Mouse (Mus musculus) adrenal gland, adult (tissue): Measurements from ENCODE around the gene Jph3.

ENCODE experiments used
- DNase-seq, 2 experiments: peaks; one replicate each; pipeline ENCODE4 v3.0.0; 2022 to 2023; ENCODE audit warnings: low spot score in 1 of 2; ENCODE audit not compliant: inconsistent age in 2 of 2

The Jph3 gene

GRCm38 (mm10) chr8:121729754-121730153 is 331 bp downstream of the Jph3 start:
- DNase-seq, result no peak

GRCm38 (mm10) chr8:121730170-121730569 is 747 bp downstream of the Jph3 start:
- no peak for DNase-seq

GRCm38 (mm10) chr8:121730646-121731045 is 1.2 kb downstream of the Jph3 start:
- no peak for DNase-seq

GRCm38 (mm10) chr8:121731060-121731459 is 1.6 kb downstream of the Jph3 start:
- peak in 1 of 2 experiments; percentile 21 for DNase-seq

GRCm38 (mm10) chr8:121731471-121732333 is 2.3 kb downstream of the Jph3 start:
- DNase-seq, result peak in 1 of 2 experiments; percentile 37

- DNase-seq, result no peak
Measured at GRCm38 (mm10) chr8:121732334-121732665, 2.9 kb downstream of the Jph3 start.

GRCm38 (mm10) chr8:121734262-121734661 is 4.8 kb downstream of the Jph3 start:
- DNase-seq, result no peak

GRCm38 (mm10) chr8:121736236-121736635 is 6.8 kb downstream of the Jph3 start:
- DNase-seq, result peak; percentile 22 to 70

- DNase-seq, result no peak
Measured at GRCm38 (mm10) chr8:121740721-121741120, 11.3 kb downstream of the Jph3 start.

GRCm38 (mm10) chr8:121749501-121749900 is 20.1 kb downstream of the Jph3 start:
- no peak for DNase-seq

- peak in 1 of 2 experiments; percentile 35 for DNase-seq
Measured at GRCm38 (mm10) chr8:121750512-121750911, 21.1 kb downstream of the Jph3 start.

GRCm38 (mm10) chr8:121751407-121751806 is 22.0 kb downstream of the Jph3 start:
- DNase-seq, result peak; percentile 57 to 85

- DNase-seq, result no peak
Measured at GRCm38 (mm10) chr8:121758470-121758869, 29.0 kb downstream of the Jph3 start.

- DNase-seq, result no peak
Measured at GRCm38 (mm10) chr8:121760484-121760883, 31.1 kb downstream of the Jph3 start.

GRCm38 (mm10) chr8:121761480-121761879 is 32.1 kb downstream of the Jph3 start:
- DNase-seq, result peak; percentile 21 to 69

- no peak for DNase-seq
Measured at GRCm38 (mm10) chr8:121762999-121763699, 33.7 kb downstream of the Jph3 start.

GRCm38 (mm10) chr8:121763700-121764013 is 34.2 kb downstream of the Jph3 start:
- DNase-seq, result no peak

GRCm38 (mm10) chr8:121765594-121766138 is 36.2 kb downstream of the Jph3 start:
- peak in 1 of 2 experiments; percentile 39 for DNase-seq

- DNase-seq, result no peak
Measured at GRCm38 (mm10) chr8:121769095-121769494, 39.7 kb downstream of the Jph3 start.

GRCm38 (mm10) chr8:121769621-121770020 is 40.2 kb downstream of the Jph3 start:
- DNase-seq, result no peak

GRCm38 (mm10) chr8:121770845-121771752 is 41.7 kb downstream of the Jph3 start:
- DNase-seq, result no peak
